Mouse (Mus musculus) cerebellum, postnatal 36 days (tissue): ENCODE data around the gene Tenm3.

Source experiments
- DNase-seq, 2 experiments: peaks; one replicate each; pipeline ENCODE4 v3.0.0; 2021 to 2022; ENCODE audit warnings: mixed read lengths in 2 of 2

The Tenm3 gene

DNA sequence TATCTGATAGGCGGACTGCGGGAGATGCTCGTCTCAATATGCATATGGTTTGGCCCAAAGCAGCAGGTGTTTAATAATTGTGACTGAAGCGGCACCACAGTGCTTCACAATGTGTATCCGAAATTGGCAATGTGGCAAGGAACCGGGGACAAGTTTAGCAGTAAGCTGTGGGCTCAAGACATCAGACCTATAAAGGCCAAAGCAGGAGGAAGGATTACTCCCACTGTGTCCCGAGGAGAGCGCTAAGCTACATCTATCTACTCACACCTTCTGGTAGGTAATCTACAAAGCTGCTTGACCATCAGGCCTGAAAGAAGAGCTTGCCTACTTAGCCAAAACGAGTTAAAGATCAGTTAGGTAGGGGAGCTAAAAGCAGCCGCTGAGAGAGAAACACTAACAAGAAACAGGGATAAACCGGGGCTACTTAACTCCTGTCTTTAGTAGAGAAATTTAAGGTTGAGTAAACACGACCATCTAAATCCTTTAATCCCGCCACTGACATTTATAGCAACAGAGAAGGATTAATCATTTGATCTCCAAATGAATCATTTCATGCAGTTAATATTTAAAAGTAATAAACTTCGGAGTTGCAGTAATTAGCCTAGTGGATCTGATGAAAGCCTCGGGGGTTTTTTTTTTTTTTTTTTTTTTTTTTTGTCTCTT lies 188.2 kb downstream of the Tenm3 start:
- no peak for DNase-seq

DNA sequence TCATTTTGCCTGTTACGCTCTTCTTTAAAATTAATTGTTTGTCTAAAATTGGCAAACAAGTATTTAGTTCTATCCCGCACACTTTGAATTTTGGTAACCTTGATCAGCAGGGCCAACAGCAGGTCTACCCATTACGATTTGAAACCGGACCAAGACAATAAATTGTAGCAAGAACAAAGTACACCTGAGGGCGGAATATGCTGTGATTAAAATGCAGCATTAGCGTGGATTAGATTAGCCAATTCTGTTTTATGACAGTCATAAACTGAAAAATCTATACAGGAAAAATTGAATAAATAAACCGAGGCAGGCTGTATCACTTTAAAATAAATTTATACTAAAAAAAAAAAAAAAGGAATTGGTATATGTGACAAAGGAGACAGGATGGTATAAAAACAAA lies 193.9 kb downstream of the Tenm3 start:
- DNase-seq, result no peak

DNA sequence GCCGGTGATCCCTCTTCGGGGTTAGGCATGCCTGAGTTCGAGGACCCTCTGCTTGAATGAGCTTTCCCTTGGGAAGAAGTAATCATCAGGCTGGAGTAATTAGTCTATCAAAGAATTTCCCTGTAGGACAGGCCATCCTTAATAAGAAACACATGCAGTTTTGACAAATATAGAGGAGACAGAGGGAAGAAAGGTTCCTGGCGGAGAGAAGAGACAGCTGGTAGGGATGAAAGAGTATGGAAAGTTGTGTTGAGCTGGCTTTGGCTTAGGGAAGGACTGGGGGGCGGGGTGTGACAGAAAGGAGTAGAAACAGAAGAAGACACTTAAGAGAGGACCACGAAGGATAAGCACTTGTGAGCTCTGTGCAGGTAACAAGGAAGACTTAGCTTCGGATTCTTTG lies 194.3 kb downstream of the Tenm3 start:
- no peak for DNase-seq

DNA sequence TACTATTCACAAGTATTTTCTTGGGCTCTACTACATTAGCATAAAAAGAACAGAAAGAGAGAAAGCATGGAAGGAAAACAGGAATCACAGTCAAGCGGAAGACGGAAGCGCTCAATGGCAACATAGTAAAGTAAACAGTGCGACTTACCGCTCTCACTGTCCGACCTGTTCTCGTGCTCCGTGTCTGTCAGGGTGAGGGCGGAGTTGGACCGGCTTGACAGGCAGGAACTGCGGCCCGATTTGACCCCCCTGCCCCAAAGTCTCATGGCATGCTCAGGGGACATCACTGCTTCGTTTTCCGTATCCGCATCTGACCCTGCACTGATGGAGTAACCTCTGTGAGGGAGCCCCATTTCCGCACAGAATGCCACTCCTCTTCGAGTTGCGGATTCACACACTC lies 197.6 kb downstream of the Tenm3 start:
- DNase-seq, result no peak

DNA sequence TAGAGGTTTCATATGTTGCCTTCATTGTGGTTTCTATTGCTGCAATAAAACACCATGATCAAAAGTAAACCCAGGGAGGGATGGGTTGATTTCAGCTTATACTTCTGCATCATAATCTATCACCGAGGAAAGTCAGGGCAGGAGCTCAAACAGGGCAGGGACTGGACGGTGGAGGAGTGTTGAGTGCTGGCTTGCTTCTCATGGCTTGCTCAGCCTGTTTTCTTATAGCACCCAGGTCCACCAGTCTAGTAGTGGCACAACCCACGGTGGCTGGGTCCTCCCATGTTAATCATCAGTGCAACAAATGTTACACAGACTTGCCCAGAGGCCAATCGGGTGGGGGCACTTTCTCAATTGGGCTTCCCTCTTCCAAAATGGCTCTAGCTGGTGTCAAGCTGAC lies 205.6 kb downstream of the Tenm3 start:
- no peak for DNase-seq

DNA sequence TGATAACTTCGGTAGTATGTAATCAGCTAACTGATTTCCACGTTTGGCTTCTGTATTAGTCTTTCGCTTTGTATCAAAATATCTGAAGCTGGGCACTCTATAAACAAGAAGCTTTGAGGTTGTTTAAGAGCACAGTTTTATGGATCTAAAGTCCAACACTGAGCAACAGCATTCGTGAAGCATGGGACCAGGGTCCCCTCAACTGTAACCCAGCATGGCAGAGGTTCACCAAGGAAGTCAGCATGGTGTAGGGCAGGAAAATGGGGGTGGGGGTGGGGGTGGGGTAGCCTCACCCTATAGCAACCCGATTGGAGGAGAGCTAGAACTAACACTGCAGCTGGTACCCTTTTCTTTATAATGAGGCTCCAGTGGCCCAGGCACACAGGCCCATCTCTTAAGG lies 206.8 kb downstream of the Tenm3 start:
- no peak for DNase-seq

DNA sequence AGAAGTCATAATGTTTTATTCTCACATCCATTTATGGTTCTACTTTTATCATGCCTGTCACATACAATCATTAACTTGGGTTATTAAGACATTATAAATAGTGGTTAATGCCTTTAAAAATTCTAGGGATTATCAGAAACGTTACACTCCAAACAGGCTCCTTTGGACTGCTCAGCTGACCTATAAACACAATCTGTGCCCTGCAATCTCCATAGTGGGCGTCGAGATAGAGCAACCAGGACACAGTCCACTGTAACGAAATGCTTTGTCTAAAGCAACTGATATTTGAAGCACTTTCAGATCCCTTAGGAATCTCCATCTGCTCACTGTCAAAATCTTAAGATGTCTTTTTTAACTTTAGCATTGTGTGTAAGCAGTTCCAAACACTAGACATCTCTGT lies 207.9 kb downstream of the Tenm3 start:
- DNase-seq, result no peak

DNA sequence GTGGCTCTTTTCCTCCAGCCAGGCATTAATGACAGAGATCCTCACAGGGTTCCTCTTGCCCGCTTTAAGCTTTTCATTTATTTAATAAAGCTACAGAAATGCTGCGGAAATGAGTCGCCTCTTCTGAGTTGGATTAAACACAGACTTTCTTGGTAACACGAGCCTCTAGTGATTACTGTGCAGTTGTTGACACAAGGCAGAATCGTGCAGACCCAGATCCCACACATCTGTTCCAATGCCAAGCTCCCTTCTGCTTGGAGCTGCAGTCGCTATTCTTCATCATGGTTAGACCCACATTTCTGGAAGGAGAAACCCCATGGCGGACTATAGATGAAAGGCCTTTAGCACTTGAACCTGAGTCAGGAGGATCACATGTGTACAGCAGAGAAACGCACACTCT lies 210.3 kb downstream of the Tenm3 start:
- DNase-seq, result no peak

DNA sequence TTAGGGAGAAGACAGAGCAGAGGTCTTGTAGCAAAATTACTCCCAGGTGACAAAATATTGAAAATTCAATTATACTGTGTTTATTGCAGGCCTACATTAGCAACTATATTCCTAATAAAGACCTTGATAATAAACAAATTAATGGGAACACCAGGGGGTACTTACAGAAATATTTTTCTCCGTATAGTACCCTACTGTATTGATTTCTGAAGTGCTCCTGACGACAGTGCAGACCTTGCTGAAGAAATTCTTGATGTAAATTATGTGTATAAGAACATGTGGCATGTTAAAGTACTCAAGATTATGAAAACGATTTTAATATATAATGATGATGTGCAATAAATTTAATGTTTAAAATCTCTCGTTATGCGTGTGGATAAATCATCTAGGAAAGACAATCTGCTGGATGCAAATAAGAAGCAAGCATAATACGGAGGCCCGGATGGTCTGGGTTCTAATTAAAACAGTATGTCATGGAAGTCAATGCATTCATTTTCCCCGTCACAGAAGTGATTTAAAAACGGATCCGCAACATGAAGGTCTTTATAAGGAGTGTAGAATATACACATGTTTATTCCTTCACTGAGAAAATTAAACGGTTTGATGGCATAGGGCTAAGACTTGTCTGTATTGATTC lies 221.1 kb downstream of the Tenm3 start:
- no peak for DNase-seq

DNA sequence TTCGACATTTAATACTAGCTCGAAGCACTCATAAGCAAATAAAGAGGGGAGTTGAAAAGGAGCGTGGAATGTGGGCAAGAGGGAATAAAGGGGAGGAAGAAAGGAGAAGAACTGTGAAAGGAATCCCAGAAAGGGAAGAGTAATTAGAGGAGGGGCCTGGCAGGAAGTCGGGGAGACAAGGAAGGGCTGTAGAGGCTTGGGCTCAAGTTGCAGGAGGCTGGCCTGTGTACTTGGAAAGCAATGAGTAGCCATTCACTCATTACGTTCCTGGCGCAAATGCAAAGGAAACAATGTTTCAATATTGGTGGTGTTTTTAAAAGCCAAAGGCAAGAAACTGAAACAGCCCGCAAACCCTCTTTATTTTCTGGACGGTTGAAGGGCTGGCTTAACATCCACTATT lies 228.7 kb downstream of the Tenm3 start:
- DNase-seq, result no peak

DNA sequence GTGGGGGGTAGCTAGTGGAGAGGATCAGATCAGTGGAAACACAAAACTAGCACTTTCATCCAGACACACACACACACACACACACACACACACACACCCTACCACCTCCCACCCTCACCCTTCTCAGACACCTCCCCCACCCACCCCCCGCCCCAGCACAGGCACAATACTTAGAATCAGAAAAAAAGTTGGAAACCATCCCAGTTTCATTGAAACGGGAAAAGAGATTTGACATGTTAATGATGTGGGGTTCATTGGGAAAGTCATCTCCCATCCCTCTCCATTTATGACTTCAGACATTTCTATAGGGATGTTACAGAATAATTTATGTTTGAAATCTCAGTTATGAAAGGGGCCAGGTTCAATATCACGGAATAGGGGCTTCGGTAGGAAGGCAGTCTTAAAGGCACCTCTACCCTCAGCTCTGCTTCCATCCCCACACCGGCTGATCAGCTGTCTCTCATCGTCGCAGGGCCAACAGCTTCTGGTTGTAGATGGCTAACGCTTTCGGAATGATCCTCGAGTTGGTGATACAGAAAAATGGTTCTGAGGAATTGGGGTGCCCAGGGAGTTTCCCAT lies 231.7 kb downstream of the Tenm3 start:
- no peak for DNase-seq

DNA sequence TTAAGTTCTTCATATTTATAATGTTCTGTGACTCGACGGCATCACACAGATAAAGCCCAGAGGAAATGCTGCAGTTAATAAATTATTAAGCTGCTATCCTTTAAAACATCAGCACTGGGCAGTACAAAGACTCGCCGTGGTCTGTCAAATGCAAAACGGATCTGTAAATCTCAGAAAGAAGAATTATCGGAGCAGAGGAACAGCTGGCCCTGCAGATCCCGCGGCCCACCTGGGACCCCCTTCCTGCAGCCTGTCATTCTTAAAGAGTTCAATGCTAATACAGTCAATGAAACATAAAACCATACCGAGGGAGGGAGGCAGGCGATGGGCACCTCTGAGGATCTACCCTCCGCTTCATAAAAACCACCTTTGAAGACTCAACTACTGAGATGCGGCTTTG lies 232.6 kb downstream of the Tenm3 start:
- DNase-seq, result no peak

DNA sequence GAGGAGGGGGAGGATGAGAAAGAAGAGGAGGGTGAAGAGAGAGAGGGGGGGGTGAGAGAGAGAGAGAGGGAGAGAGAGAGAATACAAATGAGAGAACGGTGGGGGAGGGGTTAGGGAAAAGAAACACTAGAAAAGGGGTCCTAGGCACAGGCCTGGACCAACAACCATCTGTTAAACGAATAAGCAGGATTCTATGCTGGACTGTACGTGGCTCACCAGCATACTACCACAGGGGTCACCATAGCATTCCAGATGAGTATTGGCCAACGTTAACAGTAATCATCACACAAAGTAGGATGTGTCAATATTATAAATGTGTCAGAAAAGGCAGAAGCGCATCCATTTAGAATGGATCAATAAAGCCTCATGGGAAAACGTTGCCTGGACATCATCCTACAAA lies 233.4 kb downstream of the Tenm3 start:
- DNase-seq, result no peak

DNA sequence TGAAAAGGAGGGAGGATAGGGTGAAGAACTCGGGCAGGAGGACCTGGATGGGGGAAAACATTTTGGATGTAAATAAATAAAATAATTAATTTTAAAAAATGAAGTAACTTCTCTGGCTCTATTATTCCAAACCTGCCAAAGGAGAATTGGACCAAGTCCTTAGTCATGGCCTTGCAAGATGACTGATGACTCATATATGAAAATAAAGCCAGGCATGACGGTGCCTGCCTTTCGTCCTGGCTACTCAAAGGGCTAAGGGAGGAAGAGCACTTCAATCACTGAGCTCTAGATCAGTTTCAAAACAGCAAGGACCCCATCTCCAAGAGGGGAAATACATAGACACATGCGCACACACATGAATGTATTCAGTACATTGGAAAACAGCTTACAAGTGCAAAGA lies 234.1 kb downstream of the Tenm3 start:
- no peak for DNase-seq

DNA sequence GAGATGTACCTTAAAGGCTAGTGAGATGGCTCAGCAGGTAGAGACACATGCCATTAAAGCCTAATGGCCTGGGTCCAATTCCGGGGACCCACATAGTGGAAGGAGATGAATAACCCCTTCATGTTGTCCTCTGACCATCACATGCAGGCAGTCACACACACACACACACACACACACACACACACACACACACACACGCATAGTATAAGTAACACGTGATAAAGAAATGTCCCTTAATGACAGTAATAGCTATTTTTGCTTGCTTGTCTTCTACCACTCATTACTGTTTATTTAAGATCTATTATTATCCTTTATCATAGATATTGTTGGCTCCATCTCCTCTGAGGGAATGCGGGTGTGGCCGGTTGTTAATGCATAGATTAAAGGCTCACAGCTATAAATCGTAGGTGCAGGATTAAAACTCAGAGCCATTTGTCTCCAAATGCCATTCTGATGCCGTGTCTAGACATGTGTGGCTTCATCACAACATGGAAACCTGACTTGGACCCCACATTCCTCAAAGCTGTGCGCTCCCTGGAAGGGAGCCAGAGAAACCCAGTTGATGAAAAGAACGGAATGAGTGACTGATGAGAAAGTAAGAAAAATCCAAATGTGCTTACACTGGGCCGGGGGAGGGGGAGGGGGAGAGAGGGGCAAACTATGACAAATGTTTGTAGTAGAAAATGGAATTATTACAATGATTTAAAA lies 239.4 kb downstream of the Tenm3 start:
- no peak for DNase-seq

DNA sequence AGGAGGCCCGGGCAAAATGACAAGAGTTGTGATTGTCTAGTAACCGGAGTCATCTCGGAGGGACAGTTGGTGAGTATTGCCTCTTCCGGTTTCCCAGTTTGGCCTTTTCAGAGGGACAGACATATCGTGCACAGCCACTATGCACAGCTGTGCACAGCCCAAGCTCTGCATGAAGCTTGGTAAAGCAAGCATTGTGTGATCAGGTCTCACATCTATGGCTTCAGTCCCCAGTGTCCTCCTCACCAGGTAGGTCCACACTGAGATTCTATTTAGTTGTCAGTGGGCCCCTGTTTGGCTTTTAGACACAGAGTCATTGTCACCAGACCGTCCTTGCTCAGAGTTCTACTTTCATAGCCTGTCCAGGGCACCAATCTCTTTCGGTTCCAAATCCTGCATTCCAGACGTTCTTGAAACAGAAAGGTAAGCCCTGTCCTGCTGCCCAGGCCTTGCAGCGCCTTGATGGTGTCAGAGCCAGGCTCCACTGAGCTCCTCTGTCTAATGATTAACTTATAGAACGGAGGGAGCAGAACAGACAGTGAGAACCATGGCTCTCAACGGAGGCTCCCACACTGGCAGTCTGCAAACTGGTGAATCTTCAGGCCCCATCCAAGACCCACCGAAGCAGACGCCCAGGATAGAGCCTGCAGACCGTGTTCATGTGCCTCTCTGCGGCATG lies 240.4 kb downstream of the Tenm3 start:
- no peak for DNase-seq

DNA sequence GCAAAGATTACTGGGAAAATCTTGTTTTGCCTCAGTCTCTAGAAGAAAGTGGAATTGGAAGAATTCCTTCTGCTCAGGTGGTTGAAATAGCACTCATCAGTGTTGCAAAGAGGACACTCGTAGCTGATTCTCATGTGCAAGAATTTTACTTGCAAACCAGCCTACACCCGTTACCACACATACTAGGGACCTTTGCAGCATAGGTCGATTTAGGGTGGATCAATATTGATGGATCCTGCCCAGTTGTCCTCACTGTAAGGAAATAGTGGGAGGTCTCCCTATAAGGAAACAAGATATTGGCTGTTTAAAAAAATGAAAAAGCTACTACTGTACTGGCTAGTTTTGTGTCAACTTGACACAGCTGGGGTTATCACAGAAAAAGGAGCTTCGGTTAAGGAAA lies 242.1 kb downstream of the Tenm3 start:
- no peak for DNase-seq

DNA sequence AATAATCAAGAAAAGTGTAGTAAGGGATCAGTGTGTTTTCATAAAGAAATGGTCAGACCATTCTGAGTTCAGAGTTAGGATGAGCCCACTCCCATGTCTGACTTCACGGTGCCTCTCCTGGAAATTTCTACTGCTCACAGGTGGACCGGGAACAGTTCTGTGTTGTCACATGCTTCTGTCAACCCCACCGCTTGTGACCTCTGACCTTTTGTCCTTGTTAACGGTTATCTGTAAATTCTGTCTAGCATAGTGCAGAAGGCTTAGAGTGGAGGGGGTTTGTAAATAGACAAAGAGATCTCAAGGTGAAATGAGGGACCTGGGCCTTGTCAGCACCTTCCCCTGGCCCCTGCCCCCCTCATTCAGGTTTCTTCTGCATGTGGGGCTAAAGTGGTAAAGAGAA lies 244.7 kb downstream of the Tenm3 start:
- no peak for DNase-seq

DNA sequence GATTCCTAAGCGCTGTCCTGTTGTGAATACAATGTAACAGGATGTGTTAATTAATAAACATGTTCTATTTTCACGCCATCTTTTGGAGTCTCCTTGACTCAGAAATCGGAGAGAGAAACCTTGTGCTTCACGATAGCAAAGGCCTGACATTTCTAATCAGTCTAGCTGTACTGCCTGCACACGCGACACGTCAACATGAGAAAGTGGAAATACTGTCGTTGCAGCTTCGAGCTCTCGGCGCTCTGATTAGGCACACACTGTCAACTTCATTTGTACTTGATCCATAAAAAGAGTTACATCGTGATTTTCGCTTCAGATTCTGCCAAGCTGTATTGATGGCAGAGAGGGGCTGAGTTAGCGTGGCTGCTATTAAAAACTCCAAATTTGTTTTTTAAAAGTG lies 247.4 kb downstream of the Tenm3 start:
- no peak for DNase-seq

DNA sequence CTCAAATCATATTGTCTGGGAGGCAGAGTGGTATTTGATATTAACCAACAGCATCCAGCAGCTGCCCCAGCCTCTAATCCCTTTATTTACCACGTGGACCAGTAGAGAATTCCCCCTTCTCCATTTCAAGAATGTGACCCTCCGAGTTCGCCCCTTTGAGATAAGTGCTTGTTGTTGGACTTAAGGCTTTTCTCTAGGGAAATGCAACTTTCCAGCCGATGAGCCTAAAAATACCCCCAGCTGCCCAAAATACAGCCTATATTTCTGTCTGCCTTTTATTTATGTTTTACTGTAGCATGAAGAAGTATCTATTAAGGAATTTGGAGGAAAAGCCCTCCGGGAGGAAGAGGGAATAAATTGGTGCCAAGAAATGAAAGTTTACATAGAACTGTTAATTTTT lies 251.9 kb downstream of the Tenm3 start:
- no peak for DNase-seq

DNA sequence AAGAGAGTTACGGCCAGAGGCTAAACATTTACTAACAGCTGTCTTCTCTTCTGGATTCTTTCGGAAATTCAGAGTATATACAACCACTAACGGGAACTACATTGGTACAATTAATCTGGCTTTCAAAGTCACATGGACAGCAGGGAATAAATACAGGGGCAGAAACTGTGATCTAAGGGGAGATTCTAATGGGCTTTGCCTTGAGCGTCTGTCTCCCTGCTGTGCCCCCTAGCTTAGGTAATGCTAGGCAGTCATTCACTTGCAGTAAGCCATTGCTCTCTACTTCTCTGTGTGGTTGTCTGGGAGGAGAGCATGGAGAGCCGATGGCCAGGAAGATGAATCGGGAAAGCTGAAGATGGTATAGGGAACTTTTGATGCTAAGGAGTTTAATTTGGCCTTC lies 264.0 kb downstream of the Tenm3 start:
- DNase-seq, result no peak

DNA sequence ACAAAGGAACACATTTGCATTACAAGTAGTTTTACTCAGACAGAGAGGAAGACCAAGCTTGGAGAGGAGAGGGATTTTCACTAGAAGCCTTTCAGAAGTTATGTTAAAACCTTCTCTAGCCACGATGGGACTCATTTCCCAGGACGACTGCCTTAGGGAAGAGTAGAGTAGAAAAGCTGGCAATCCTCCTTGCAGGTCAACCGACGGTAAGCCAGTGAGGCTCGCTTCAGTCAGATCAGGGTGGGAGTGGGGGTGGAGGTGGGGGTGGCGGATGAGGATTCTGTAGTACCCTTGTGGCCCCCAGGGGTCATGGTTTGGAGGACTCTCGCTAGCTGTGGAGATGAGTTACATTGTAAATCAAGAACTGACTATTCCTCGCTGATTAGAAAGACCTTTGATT lies 264.6 kb downstream of the Tenm3 start:
- no peak for DNase-seq

DNA sequence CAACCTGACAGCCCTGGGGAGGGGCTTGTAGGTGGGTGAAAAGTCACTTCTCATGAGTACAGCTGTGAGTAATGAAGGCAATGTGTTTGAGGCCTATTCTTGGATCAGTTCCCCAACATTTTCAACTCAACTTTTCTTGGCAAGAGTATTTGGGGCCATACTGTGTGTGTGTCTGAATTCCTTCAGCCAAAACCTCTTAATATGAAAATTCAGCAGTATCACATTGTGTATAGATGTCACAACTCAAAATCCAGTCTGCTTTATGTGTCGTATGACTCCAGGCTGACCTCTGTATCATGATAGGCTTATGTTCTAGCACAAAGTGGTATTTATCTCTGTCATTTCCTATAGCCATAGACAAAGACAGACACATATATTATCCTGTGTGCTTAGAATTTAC lies 270.8 kb downstream of the Tenm3 start:
- DNase-seq, result no peak

DNA sequence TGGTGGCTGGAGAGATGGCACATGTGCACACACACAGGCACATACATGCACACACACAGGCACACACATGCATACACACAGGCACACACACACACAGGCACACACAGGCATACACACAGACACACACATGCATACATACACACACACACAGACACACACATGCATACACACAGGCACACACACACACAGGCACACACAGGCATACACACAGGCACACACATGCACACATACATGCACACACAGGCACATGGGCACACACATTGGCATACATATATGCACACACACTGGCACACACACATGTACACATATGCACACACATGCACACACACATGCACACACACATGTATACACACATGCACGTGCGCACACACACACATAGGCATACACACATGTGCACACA lies 271.4 kb downstream of the Tenm3 start:
- DNase-seq, result no peak
